Comparison of ENCODE assay signal across 24 mouse cellular contexts in genomic region chr14:117891426-117891825, GRCm38 (mm10).
DNase-seq lines count a peak whose midpoint lies in the region; ATAC-seq and TF ChIP-seq lines count a peak whose summit lies in the region.
"Had no signal": no experiment of that assay in that cellular context is flagged by ENCODE, and none has a peak within 500 bp of the region (broad histone marks: within the 10 kb centered on the region; RNA-seq: fewer than 3 reads in every experiment).

No protein-coding gene starts in this region.

- H3K27me3 ChIP-seq in forebrain, embryonic 16.5 days (replicated peaks; ENCODE audit: control insufficient read depth, insufficient read depth, low read length) = no peaks in the 10 kb centered on the region
- H3K27me3 ChIP-seq: heart, embryonic 15.5 days; hindbrain, embryonic 12.5 days; intestine, embryonic 15.5 days; Patski; stomach, embryonic 15.5 days had no signal

- ATAC-seq in forebrain, embryonic 16.5 days = no peak
- ATAC-seq: forebrain, embryonic 14.5 days; intestine, embryonic 15.5 days had no signal

- H3K9ac ChIP-seq in forebrain, embryonic 16.5 days (replicated peaks; ENCODE audit: low read depth, low read length) = no peak overlapping the region
- H3K9ac ChIP-seq: heart, embryonic 15.5 days; hindbrain, embryonic 12.5 days; intestine, embryonic 15.5 days; stomach, embryonic 15.5 days had no signal

- peaks cover 11% of the 10 kb centered on the region; the same call in 1 of the 2 replicates for H3K4me1 ChIP-seq in forebrain, embryonic 16.5 days (replicated peaks; ENCODE audit: control insufficient read depth, insufficient read depth, low read length)
- H3K4me1 ChIP-seq: heart, embryonic 15.5 days; intestine, embryonic 15.5 days had no signal

- intact Hi-C loops in gastrocnemius, postnatal 14 days (cut with DNase I; ENCODE audit: low total_unique reads) = no loop called here
- intact Hi-C loops in left cerebral cortex, adult 2 months (cut with DNase I) = loop anchor here (2.0 to 5.0 kb wide), 3 partner anchors 46 to 79 kb away; no protein-coding TSS in a partner anchor

- TF ChIP-seq POLR2A in brain, embryonic 14.5 days (IDR thresholded peaks at IDR 0.05; ENCODE audit: borderline replicate concordance, extremely low read depth, insufficient read depth, insufficient read length, poor library complexity, severe bottlenecking) = no peak

- no peak for TF ChIP-seq CTCF in left cerebral cortex, adult 2 months (IDR thresholded peaks at IDR 0.05)
- no peak for TF ChIP-seq CTCF in brain, embryonic 14.5 days (IDR thresholded peaks at IDR 0.05; ENCODE audit: borderline replicate concordance, extremely low read depth, insufficient read depth, insufficient read length)

- H3K4me3 ChIP-seq in left cerebral cortex, adult 2 months = no peak overlapping the region
- no peak overlapping the region for H3K4me3 ChIP-seq in forebrain, embryonic 16.5 days (replicated peaks; ENCODE audit: low read length)
- H3K4me3 ChIP-seq: heart, embryonic 15.5 days; hindbrain, embryonic 12.5 days; intestine, embryonic 15.5 days; stomach, embryonic 15.5 days had no signal

- WGBS in forebrain, embryonic 16.5 days = 71% methylated on average over 7 of the region's 7 CpGs

- H3K4me2 ChIP-seq in forebrain, embryonic 16.5 days (ENCODE audit: low read length) = no peak overlapping the region
- H3K4me2 ChIP-seq: heart, embryonic 15.5 days; hindbrain, embryonic 12.5 days; intestine, embryonic 15.5 days; liver, embryonic 11.5 days; stomach, embryonic 15.5 days had no signal

- DNase-seq in adrenal gland, postnatal 10 days = peak; percentile 42
- DNase-seq in adrenal gland, adult 2 months = no peak
- peak; percentile 22 for DNase-seq in gastrocnemius, postnatal 14 days
- DNase-seq in gastrocnemius, postnatal 25 days = no peak
- DNase-seq in left cerebral cortex, adult 2 months (ENCODE audit: extremely low spot score in 1 of 2, low spot score in 2 of 2) = no peak
- DNase-seq in left cerebral cortex, adult 9 months (ENCODE audit: low spot score in 2 of 2) = no peak
- DNase-seq in brain, embryonic 14.5 days (ENCODE audit: low read depth) = peak; percentile 56
- DNase-seq: cerebellum, adult 11 months; cerebellum, postnatal 36 days; kidney, adult 9 months; kidney, postnatal 25 days; lung, adult 2 months; lung, postnatal 4 days; right cerebral cortex, postnatal 25 days; thymus, adult 18-20 months; thymus, postnatal 4 days had no signal

- H3K9me3 ChIP-seq in forebrain, embryonic 16.5 days (ENCODE audit: control insufficient read depth, low read length) = no peaks in the 10 kb centered on the region
- H3K9me3 ChIP-seq: heart, embryonic 15.5 days; hindbrain, embryonic 12.5 days; intestine, embryonic 15.5 days; stomach, embryonic 15.5 days had no signal

- H3K27ac ChIP-seq in left cerebral cortex, adult 2 months = peak overlapping the region; percentile 55
- no peak overlapping the region for H3K27ac ChIP-seq in forebrain, embryonic 16.5 days (ENCODE audit: low read length)
- H3K27ac ChIP-seq: heart, embryonic 15.5 days; hindbrain, embryonic 12.5 days; intestine, embryonic 15.5 days; stomach, embryonic 15.5 days had no signal

- H3K36me3 ChIP-seq in forebrain, embryonic 16.5 days (ENCODE audit: control insufficient read depth, insufficient read depth) = no peaks in the 10 kb centered on the region
- H3K36me3 ChIP-seq: heart, embryonic 15.5 days; hindbrain, embryonic 12.5 days; intestine, embryonic 15.5 days; stomach, embryonic 15.5 days had no signal

Comparison
In these comparisons a context has a peak if more than half of its experiments do, and no peak if none do; other contexts are left out.
1. DNase-seq: peak in adrenal gland, postnatal 10 days (single experiment), gastrocnemius, postnatal 14 days (single experiment) and brain, embryonic 14.5 days (single experiment); none in adrenal gland, adult 2 months (single experiment), gastrocnemius, postnatal 25 days (single experiment), left cerebral cortex, adult 2 months (0 of 2) and left cerebral cortex, adult 9 months (0 of 2).